Mouse (Mus musculus) right cerebral cortex, adult 18-20 months (tissue): ENCODE measurements around the gene Ndufs2.
A peak's percentile ranks its signal among the peaks of the same experiment; 100 is the strongest.

ENCODE experiments used
- DNase-seq: peaks from one replicate; pipeline ENCODE4 v3.0.0; 2022; ENCODE audit warnings: mixed read lengths

The Ndufs2 gene

GRCm38 (mm10) chr1:171226780-171227179, 24.4 kb downstream of the Ndufs2 start:
- DNase-seq = no peak

GRCm38 (mm10) chr1:171224857-171225256, 26.3 kb downstream of the Ndufs2 start, which contains the start of gene Apoa2:
TSS of gene Apoa2 (plus strand) at chr1:171225054.
- no peak for DNase-seq

- DNase-seq = no peak
Measured at GRCm38 (mm10) chr1:171223796-171224195, 27.4 kb downstream of the Ndufs2 start.

GRCm38 (mm10) chr1:171223168-171223567, 28.0 kb downstream of the Ndufs2 start:
- DNase-seq = no peak

- peak; percentile 98 for DNase-seq
Measured at GRCm38 (mm10) chr1:171222238-171223155, 28.7 kb downstream of the Ndufs2 start, which contains the start of gene Tomm40l. TSS of gene Tomm40l (minus strand) at chr1:171222514.

GRCm38 (mm10) chr1:171221281-171222193, 29.7 kb downstream of the Ndufs2 start:
- DNase-seq = peak; percentile 20

- DNase-seq = peak; percentile 90
Measured at GRCm38 (mm10) chr1:171220871-171221270, 30.3 kb downstream of the Ndufs2 start.

- DNase-seq = no peak
Measured at GRCm38 (mm10) chr1:171216241-171216955, 34.8 kb downstream of the Ndufs2 start.

- no peak for DNase-seq
Measured at GRCm38 (mm10) chr1:171213801-171214496, 37.2 kb downstream of the Ndufs2 start, which contains the start of gene Nr1i3. TSS of gene Nr1i3 (plus strand) at chr1:171213970.

GRCm38 (mm10) chr1:171212854-171213253, 38.3 kb downstream of the Ndufs2 start:
- DNase-seq = no peak

- no peak for DNase-seq
Measured at GRCm38 (mm10) chr1:171209409-171209808, 41.8 kb downstream of the Ndufs2 start.

GRCm38 (mm10) chr1:171205704-171206493, 45.3 kb downstream of the Ndufs2 start:
- no peak for DNase-seq

- DNase-seq = no peak
Measured at GRCm38 (mm10) chr1:171204249-171204644, 46.9 kb downstream of the Ndufs2 start.

GRCm38 (mm10) chr1:171203471-171204248, 47.5 kb downstream of the Ndufs2 start:
- no peak for DNase-seq

GRCm38 (mm10) chr1:171200769-171201168, 50.4 kb downstream of the Ndufs2 start:
- no peak for DNase-seq

- no peak for DNase-seq
Measured at GRCm38 (mm10) chr1:171199532-171199931, 51.7 kb downstream of the Ndufs2 start.

- DNase-seq = peak; percentile 77
Measured at GRCm38 (mm10) chr1:171195887-171196397, 55.2 kb downstream of the Ndufs2 start, which contains the start of gene Pcp4l1. TSS of gene Pcp4l1 (minus strand) at chr1:171196268.

GRCm38 (mm10) chr1:171195046-171195822, 56.0 kb downstream of the Ndufs2 start:
- no peak for DNase-seq
